Mouse (Mus musculus) forebrain, embryonic 10.5 days (tissue): ENCODE data around the gene Gimap3. TPM values are rescaled to one million over a fixed set of nuclear protein-coding genes. Genes with fewer than 3 reads are reported as not detected.

ENCODE experiments used
- DNase-seq: peaks from one replicate; pipeline ENCODE4 v3.0.0-alpha.2; 2017; ENCODE audit warnings: low spot score; ENCODE audit errors: extremely low spot score
- H3K27ac ChIP-seq: fragments of 300-500 bp; sonication (generic); 2 replicates; pipeline ENCODE4 v1.5.1; 2016; ENCODE audit warnings: mild to moderate bottlenecking
- H3K27me3 ChIP-seq: fragments of 300-500 bp; sonication (generic); 2 replicates; pipeline ENCODE4 v1.6.1; 2016; ENCODE audit warnings: mild to moderate bottlenecking; ENCODE audit not compliant: poor library complexity, severe bottlenecking
- H3K36me3 ChIP-seq: fragments of 300-500 bp; sonication (generic); replicated peaks from 2 replicates; pipeline ENCODE4 v1.6.1; 2016; ENCODE audit warnings: mild to moderate bottlenecking, moderate library complexity
- H3K4me1 ChIP-seq: fragments of 300-500 bp; sonication (generic); 2 replicates; pipeline ENCODE4 v1.6.1; 2016
- H3K4me3 ChIP-seq: fragments of 300-500 bp; sonication (generic); 2 replicates; pipeline ENCODE4 v1.5.1; 2016; ENCODE audit warnings: mild to moderate bottlenecking, moderate library complexity
- H3K9me3 ChIP-seq: fragments of 300-500 bp; sonication (generic); 2 replicates; pipeline ENCODE4 v1.6.1; 2016; ENCODE audit warnings: mild to moderate bottlenecking, moderate library complexity
- WGBS: fragments of 180-500 bp; shearing (Covaris S2); methylation state at CpG from one replicate; pipeline ENCODE4 v1.1.7; 2016; 5-methylcytosine and 5-hydroxymethylcytosine counted together
- polyA plus RNA-seq: library from polyadenylated mRNA; unstranded; fragments of >200 nt; fragmentation: Nextera tagmentation; extraction: Ambion mirVana; gene quantifications from 2 replicates; pipeline ENCODE4 v1.2.1, GENCODE M21; 2016

Gimap3 gene
- polyA plus RNA-seq, 1 experiment from 2014 or later: not detected

DNA sequence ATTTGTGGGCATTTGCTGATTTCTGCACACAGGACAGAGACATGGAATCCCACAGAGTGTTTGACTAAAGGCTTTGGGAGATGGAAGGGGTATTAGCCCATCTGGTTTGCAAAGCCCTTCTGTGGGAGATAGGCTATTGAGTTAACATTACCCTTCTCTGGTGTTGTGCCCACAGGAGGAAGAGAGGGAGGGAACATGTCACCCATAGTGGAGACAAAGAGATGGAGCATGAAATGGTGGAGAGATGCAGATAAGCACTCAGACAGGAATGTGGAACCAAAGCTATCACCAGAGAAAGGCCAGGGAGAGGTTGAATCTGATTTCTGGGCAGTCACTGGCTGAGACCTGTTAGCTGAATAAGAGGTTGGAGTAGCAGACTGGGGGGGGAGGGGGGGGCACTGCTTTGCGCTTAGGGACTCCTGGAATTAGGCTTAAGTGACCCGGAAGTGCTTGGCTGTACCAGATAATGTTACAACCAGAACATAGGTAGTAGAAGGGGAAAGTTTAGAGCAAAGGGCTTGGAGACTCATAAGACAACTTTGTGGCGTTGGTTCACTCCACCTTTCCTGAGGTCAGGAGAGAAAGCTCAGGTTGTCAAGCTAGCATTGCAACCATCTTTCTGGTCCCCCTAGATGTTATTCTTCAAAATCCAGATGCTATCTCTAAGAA is 30.0 kb downstream of the Gimap3 start:
- Histone ChIP-seq H3K36me3 (no peaks in the 10 kb centered on the region), H3K27ac (no peak overlapping the region), H3K4me3 (no peak overlapping the region), H3K9me3 (no peaks in the 10 kb centered on the region), H3K27me3 (peaks cover 45% of the 10 kb centered on the region), H3K4me1 (peaks cover 25% of the 10 kb centered on the region)
- 68% methylated on average over 3 of the region's 3 CpGs for WGBS
- DNase-seq: no peak

DNA sequence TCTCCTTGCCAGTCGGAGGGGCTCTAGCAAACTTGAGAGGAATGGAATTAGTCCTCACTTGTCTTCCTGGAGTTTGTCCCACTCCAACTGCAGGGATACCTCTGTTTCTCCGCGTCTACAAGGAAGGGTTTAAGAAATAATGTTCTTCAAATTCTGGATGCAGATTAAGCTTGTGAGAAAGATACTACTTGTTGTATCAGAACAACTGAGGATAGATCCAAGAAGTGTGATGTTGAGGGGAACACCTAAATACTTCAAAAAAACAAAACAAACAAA is 30.9 kb downstream of the Gimap3 start:
- 97% methylated on average over 3 of the region's 3 CpGs for WGBS
- DNase-seq: no peak
- Histone ChIP-seq H3K4me1 (peaks cover 25% of the 10 kb centered on the region), H3K4me3 (no peak overlapping the region), H3K9me3 (no peaks in the 10 kb centered on the region), H3K27ac (no peak overlapping the region), H3K27me3 (peaks cover 44% of the 10 kb centered on the region), H3K36me3 (no peaks in the 10 kb centered on the region)

DNA sequence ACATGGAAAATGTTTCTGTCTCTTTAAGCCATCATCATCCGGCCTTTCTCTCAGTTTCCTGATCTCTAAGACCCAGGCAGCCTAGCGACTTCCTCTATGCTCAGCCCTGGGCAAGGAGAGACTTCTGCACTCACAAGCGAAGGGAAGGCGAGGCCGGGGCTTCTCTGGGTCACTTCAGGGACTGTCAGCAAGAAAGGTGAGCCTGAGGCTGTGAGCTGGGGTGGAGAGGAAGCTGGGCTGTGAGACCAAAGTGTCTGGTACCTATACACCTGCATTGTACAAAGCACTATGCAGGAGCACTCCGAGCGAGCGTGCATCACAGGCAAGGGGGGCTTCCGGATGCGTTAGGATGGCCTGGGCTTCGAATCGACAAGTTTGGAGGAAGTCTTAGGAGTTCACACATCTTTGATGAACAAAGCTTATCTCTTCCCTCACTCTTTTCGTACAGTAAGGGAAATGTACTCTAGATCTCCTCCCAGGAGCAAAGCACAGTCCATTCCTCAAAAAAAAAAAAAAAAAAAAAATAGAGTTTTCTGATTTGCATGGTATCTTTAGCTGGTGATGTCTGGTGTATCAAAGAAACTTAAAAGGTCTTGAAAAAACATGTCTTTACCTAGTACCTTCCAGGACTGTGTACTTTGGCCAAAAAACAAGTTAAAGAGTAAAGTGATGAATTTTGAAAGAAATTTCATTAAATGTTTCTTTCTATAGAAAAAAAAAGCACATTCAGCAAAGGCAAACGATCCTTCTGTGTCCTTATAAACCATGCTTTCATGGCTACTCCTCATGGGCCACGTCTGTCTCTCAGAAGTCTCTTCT is 31.5 kb downstream of the Gimap3 start, which contains the start of gene Gimap1:
Gimap1 (plus strand) TSS at position 94 of the 819 bp plus-strand sequence.
- H3K4me1 ChIP-seq: peaks cover 25% of the 10 kb centered on the region
- H3K4me3 ChIP-seq: no peak within 1 kb of the TSS
- H3K36me3 ChIP-seq: no peaks in the 10 kb centered on the region
- no peak within 1 kb of the TSS for H3K27ac ChIP-seq
- DNase-seq: no peak
- H3K27me3 ChIP-seq: peaks cover 41% of the 10 kb centered on the region
- no peaks in the 10 kb centered on the region for H3K9me3 ChIP-seq
- 86% methylated on average over 15 of the region's 15 CpGs for WGBS

DNA sequence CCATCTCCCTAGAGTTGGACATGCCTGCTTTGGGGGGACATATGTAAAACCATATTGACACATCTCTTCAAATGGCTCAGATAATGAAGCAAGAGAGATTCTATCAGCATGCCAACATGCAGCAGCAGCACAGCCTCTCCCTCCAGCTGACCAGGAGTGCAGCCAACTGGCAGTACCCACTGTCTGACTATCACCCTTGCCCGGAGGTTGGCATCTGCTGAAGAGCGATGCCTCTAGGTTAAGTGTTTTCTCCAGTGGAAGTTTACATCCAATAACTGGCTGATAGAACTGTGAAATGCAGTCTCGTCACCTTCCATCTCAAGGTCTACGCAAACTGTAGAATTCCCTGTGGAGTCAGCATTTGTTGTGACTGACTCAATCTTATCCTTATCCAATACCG is 33.0 kb downstream of the Gimap3 start:
- no peak for DNase-seq
- no peaks in the 10 kb centered on the region for H3K36me3 ChIP-seq
- H3K27me3 ChIP-seq: peaks cover 26% of the 10 kb centered on the region
- no peak overlapping the region for H3K27ac ChIP-seq
- H3K4me3 ChIP-seq: no peak overlapping the region
- peaks cover 20% of the 10 kb centered on the region for H3K4me1 ChIP-seq
- H3K9me3 ChIP-seq: no peaks in the 10 kb centered on the region
- WGBS: 89% methylated on average over 5 of the region's 5 CpGs

DNA sequence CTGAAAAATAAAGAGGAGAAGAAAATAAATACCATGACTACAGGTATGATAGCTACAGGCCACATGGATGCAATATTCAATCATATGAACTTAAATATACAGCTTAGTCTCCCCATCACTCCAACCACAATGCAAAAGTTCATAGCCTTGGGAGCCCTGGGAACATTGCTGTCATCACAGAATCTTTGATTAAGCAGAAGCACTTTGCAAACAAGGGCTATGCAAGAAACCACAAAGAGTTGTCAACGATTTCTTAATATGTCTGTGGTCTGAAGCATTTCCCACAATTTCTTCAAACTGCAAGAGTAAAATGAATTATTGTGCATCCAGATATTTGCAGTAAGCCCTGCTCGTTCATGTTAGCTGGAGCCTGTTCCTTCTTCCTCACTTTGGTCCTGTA is 33.6 kb downstream of the Gimap3 start:
- H3K4me3 ChIP-seq: no peak overlapping the region
- no peaks in the 10 kb centered on the region for H3K36me3 ChIP-seq
- peaks cover 14% of the 10 kb centered on the region for H3K4me1 ChIP-seq
- 87% methylated on average over 2 of the region's 2 CpGs for WGBS
- H3K27me3 ChIP-seq: peaks cover 20% of the 10 kb centered on the region
- DNase-seq: no peak
- H3K27ac ChIP-seq: no peak overlapping the region
- H3K9me3 ChIP-seq: no peaks in the 10 kb centered on the region

DNA sequence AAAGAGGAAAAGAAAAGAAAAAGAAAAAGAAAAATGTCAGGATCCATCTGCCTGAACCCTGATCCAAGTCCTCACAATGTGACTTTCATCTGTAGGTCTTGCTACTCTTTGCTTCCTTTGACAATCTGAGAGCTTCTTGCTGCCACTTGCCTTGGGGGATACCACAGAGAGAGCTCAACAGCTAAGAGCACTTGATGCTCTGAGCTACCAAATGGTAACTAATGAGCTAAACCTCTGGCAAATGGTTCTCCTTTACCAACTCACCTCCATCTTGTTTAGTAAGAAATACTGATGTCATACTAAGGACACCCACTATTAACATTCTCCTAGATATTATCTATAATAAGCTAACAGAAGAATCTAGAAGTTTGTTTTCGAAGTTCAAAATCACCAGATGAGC is 37.0 kb downstream of the Gimap3 start:
- 81% methylated on average over 1 of the region's 1 CpGs for WGBS

DNA sequence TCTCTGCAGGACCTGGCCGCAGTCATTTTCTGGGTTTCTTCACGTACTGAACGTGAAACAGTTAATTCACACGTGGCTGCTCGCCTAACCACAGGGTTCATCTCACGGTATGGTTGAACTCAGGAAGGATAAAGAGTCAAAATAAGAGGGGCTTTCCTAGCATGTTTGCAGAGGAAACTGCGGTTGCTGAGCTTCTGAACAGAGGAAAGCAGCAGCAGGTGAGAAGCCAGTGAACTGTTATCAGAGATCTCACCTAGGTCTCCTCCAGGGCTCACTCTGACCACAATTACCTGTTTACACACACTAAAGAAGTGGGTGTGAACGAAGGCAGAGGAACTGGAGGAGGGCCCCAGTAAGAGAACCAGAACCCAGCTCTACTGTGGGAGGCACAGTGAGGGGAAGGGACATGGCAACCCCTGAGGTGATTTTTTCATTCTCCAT is 37.8 kb downstream of the Gimap3 start:
- 60% methylated on average over 8 of the region's 8 CpGs for WGBS

More for the DNA sequence above, 37.0 kb downstream of the Gimap3 start:
- Histone ChIP-seq H3K27me3 (no peaks in the 10 kb centered on the region), H3K9me3 (no peaks in the 10 kb centered on the region), H3K4me3 (no peak overlapping the region), H3K36me3 (no peaks in the 10 kb centered on the region), H3K4me1 (no peaks in the 10 kb centered on the region), H3K27ac (no peak overlapping the region)
- no peak for DNase-seq

DNA sequence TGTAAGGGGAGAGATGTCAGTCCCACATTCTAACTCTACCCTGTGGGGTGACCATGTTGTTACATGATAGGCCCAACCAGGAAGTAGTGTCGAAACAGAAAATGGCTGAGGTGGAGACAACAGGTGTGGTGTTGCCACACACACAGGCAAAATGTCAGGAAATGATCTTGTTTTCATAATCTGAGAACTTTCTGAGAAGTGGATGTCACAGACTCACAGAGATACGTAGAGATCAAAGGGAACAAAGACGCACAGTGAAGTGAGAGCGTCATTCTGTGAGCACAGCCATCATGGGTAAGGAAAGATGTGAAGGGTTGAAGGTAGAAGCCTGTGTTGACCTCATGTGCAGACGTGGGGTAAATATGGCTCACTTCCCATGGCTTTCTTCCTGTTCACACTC is 42.9 kb downstream of the Gimap3 start:
- no peak for DNase-seq
- H3K9me3 ChIP-seq: no peaks in the 10 kb centered on the region
- no peak overlapping the region for H3K4me3 ChIP-seq
- peaks cover 14% of the 10 kb centered on the region for H3K4me1 ChIP-seq
- H3K27ac ChIP-seq: no peak overlapping the region
- H3K27me3 ChIP-seq: no peaks in the 10 kb centered on the region
- no peaks in the 10 kb centered on the region for H3K36me3 ChIP-seq
- 88% methylated on average over 5 of the region's 5 CpGs for whole genome bisulfite sequencing

More for the DNA sequence above, 37.8 kb downstream of the Gimap3 start:
- no peak overlapping the region for H3K27ac ChIP-seq
- no peaks in the 10 kb centered on the region for H3K27me3 ChIP-seq
- no peak overlapping the region for H3K4me3 ChIP-seq
- no peaks in the 10 kb centered on the region for H3K36me3 ChIP-seq
- no peaks in the 10 kb centered on the region for H3K4me1 ChIP-seq
- no peaks in the 10 kb centered on the region for H3K9me3 ChIP-seq
- DNase-seq: no peak

DNA sequence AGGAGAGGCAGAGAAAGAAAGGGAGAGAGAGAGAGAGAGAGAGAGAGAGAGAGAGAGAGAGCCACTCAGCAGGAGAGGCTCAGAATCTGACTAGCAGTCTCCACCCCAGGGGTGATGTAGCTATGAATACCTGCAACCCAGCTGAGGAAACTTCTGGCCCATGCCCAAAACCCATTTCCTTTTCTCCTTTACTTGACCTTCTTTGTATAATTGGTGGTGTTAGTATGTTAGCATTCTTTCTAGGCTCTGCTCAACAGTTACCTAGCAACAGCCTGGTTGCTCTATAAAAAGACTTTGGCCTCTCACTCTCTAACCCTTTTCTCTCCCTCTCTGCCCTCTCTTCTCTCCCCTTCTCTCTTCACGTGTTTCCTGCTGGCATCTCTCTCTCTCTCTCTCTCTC is 45.2 kb downstream of the Gimap3 start:
- no peak for DNase-seq
- no peak overlapping the region for H3K4me3 ChIP-seq
- no peaks in the 10 kb centered on the region for H3K9me3 ChIP-seq
- no peak overlapping the region for H3K27ac ChIP-seq
- no peaks in the 10 kb centered on the region for H3K27me3 ChIP-seq
- H3K4me1 ChIP-seq: peaks cover 14% of the 10 kb centered on the region
- WGBS: 0% methylated on average over 1 of the region's 1 CpGs
- H3K36me3 ChIP-seq: no peaks in the 10 kb centered on the region

DNA sequence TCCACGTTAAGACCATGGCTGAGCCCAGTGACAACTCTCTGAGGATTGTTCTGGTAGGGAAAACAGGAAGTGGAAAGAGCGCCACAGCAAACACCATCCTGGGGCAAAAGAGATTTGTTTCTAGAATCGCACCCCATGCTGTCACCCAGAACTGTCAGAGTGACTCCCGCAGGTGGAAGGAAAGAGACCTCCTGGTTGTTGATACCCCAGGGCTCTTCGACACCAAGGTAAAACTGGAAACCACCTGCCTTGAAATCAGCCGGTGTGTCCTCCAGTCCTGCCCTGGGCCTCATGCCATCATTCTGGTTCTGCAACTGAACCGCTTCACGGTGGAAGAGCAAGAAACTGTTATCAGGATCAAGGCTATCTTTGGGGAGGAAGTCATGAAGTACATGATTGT is 47.2 kb downstream of the Gimap3 start:
- peaks cover 14% of the 10 kb centered on the region for H3K4me1 ChIP-seq
- 88% methylated on average over 8 of the region's 8 CpGs for WGBS
- no peak overlapping the region for H3K27ac ChIP-seq
- H3K27me3 ChIP-seq: no peaks in the 10 kb centered on the region
- H3K36me3 ChIP-seq: no peaks in the 10 kb centered on the region
- no peak for DNase-seq
- no peak overlapping the region for H3K4me3 ChIP-seq
- H3K9me3 ChIP-seq: no peaks in the 10 kb centered on the region

DNA sequence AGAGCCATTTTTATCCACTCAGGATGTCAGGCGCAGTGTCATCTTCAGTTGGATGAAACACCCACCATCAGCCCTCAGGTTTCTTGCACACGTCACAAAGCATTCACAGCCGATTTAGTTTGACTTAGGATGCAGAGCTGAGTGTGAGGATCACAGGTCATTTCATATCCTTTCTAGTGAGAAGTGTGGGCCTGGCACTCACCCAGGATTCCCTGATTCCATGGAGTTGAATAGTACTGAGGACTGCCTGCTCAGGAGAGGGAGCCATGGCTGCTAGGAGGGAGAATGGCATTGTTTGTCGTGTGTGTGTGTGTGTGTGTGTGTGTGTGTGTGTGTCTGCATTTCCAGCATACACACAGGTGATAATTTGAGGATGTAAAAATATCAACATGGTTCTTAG is 50.3 kb downstream of the Gimap3 start:
- Histone ChIP-seq H3K27ac (no peak overlapping the region), H3K27me3 (no peaks in the 10 kb centered on the region), H3K9me3 (no peaks in the 10 kb centered on the region), H3K4me1 (peaks cover 9% of the 10 kb centered on the region), H3K36me3 (no peaks in the 10 kb centered on the region), H3K4me3 (no peak overlapping the region)
- 90% methylated on average over 4 of the region's 4 CpGs for WGBS
- no peak for DNase-seq

DNA sequence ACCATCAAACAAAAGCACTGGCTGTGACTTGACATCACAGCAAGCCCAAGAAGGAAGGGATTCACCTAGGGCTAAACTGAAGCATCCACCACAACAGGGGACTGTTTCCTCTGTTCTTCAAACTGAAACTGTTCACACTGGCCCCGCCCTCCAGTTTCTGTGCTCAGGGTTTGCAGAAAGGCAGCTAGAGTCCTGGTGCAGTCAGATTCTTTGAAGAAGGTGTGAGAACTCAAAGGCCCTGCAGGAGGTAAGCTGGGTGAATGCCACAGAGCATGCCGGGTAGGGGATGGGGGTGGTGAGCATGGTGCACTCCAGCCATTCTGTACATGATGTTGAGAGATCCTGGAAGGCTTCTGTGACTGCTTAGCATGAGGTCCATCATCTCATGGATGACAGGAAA is 52.2 kb downstream of the Gimap3 start, which contains the start of the genes Gm28053 and Gimap7:
Gm28053 (plus strand) TSS at position 153 of the 400 bp plus-strand sequence.
Gimap7 (plus strand) TSS at position 167 of the 400 bp plus-strand sequence.
- WGBS: 64% methylated on average over 2 of the region's 2 CpGs
- Histone ChIP-seq H3K9me3 (no peaks in the 10 kb centered on the region), H3K36me3 (no peaks in the 10 kb centered on the region), H3K4me3 (no peak within 1 kb of the TSS), H3K27me3 (no peaks in the 10 kb centered on the region), H3K4me1 (0 out of 2 replicates have a peak, but pooled peaks cover 3% of the 10 kb centered on the region), H3K27ac (no peak within 1 kb of the TSS)
- no peak for DNase-seq
